Mouse (Mus musculus) cerebellum, adult 9-11 months (tissue): ENCODE measurements around the gene Kcnk12.

Source experiments
- DNase-seq: peaks from one replicate; pipeline ENCODE4 v3.0.0; 2022

The Kcnk12 gene

DNA sequence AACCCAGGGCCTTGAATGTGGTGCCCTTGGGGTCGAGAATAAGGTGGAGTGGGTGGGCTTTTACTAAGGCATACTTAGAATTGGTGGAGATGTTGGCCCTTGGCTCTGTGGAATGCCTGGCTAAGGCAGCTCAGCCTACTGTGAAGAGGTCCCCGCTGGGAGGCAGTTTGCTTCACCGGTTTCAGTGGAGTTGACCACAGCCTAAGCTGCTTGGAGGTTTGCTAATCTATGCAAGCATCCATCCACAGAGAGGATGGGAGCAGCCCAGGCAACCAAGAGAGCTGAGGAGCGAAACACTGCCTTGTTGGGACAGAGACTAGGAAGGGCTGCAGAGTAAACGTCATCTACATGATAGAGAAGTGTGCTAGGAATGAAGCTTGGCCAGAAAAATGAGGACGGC lies 101.0 kb downstream of the Kcnk12 start:
- no peak for DNase-seq

DNA sequence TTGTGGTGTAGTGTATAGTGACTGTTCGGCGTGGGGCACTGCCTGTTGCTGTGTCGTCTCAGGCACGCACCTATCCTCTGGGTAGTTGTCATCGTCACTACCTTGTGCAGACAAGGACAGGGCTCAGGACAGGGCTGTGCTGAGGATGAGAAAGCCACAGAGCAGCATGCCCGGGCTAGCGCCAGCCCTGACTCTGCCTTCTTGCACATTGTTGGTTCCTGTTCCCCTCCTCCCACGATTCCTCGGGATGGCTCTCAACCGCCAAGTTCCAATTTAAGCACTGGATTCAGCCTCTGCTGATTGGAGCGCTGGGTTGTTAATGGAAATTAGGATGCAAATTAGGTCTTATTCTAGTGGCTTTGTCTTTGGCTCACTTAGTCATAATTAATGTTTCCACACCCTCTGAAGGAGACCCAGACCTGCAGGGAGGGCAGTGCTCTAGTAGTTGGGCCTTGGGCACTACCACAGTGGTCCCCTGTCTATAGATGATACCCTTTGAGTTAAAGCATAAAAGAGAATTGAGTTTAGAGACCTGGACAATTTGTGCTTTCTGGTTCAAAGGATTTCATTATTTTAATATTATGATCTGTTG lies 101.8 kb downstream of the Kcnk12 start:
- DNase-seq, result no peak
